Mouse (Mus musculus): ENCODE measurements at regions not wholly inside any gene's neighbourhood (a gene's known extent, or its start where the extent isn't known, plus 50 kb on each side); places are given as distances from the start of the nearest gene placed in this dataset.

DNA sequence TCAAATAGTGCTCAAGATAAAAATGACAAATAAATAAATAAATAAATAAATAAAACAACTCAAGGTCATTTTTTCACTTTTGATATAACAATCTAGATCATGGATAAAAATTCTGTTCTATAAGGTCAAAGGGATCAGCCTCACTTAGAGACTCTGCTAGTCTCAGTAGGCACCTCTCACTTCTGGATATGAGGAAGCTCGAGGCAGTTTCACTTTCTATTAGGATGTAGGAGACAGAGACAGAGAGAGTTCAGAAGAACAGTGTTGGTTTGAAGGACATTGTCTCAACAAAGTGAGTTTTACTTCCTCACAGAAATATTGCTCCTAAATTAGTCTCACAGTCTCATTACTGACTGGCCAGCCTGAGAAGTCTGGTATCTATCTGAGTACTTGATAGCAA lies 458.9 kb downstream of the Trib2 start:
- DNase-seq: no peak

- DNase-seq: no peak
Observed at GRCm38 (mm10) chr12:15320697-15321449, 495.8 kb downstream of the Trib2 start.

GRCm38 (mm10) chr12:15319647-15320046 lies 497.1 kb downstream of the Trib2 start:
- no peak for DNase-seq

- no peak for DNase-seq
Observed at GRCm38 (mm10) chr12:15294898-15295297, 521.8 kb downstream of the Trib2 start.

GRCm38 (mm10) chr12:15262165-15262564 lies 554.6 kb downstream of the Trib2 start:
- DNase-seq: no peak

DNA sequence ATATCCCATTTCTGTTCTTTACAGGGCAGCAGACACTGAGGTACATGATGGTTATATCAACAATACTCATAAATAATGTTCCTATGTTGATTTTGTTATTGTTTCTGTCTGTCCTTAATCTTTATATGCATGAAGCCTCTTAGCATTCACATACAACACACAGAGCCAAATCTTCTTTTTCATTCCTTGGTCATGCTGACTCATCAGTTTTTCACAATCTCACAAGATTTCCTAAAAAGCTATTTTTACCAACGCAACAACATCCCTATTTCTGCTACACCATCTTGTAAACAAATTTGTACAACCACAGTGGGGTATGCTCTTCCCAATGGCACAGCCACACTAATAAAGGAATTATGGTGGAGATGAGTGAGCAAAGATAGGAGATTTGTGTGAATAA lies 555.1 kb downstream of the Trib2 start:
- no peak for DNase-seq

- DNase-seq: no peak
Observed at GRCm38 (mm10) chr12:15260907-15261415, 555.8 kb downstream of the Trib2 start.

DNA sequence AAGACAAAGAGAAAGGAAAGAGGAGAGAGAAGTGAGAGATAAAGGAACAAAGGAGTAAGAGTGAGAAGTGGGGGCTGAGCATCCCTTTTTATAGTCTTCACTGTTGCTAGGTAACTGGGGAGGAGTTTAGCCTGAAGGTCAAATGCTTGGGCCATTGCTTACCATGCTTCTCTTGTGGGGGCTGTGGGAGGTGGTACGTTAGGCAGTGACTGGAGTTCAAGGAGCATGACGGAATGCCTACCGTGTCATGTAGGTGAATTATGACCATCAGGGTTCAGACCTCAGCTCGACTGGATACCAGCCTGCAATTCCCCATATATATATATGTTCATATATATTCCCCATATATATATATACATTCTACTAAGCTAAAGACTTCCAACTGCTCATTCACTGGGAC lies 571.8 kb downstream of the Trib2 start:
- no peak for DNase-seq

GRCm38 (mm10) chr12:15222497-15223170 lies 594.1 kb downstream of the Trib2 start:
- DNase-seq: no peak

DNA sequence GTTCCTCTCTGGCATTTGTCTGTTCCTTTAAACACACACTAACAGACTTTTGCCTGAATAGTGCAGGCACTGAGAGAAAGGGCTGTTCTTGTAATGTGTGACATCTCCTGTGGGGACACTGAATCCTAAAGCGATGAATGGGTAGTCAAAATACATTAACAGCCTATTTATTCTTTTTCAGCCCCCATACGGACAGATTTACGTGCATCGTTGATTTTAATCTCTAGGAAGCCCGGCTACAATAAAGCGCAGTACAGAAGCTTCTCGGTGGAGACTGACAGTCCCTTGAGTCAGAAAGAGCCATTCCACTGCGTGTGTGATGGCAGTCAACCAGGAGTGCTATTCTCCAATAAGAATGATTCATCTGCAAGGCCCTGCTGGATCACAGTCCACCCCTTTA lies 598.2 kb downstream of the Trib2 start:
- DNase-seq: no peak

DNA sequence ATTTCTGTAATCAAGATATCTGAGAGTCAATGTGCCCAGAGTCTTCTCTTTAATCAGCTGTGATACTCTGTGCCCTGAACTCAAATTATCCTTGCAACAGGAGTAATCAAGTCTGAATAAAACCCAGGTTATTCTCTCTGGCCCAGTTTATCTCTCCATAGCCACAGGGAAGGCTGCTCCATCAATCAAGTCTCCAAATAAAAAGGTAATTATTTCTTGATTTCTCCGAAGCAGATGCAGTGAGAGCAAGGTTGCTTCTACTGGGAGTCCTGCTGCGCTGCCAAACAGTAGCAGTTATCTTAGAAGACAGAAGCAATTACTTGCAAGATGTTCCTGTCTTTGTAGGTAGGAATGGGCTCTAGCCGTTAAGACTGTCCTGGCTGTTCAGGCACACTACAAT lies 600.5 kb downstream of the Trib2 start:
- DNase-seq: no peak

- DNase-seq: no peak
Observed at GRCm38 (mm10) chr12:15174411-15175041, 642.2 kb downstream of the Trib2 start.

DNA sequence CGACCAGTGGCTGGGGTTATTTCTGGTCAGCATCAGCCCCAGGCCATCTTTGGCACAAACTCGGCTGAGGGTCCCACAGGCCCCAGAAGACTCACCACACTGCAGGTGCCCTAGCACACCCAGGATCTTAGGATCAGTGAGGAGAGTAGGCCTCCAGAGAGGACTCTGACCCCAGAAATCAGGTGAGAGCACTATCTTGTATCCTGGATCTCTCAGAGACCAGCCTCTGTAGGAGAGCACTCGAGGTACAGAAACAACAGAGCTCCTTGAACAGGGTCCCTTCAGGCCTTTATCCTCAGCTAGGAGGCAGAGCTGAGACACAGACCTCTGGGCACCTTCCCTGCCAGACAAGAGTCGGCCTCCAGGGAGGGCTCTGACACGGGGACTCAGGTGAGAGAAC lies 654.1 kb downstream of the Trib2 start:
- no peak for DNase-seq

DNA sequence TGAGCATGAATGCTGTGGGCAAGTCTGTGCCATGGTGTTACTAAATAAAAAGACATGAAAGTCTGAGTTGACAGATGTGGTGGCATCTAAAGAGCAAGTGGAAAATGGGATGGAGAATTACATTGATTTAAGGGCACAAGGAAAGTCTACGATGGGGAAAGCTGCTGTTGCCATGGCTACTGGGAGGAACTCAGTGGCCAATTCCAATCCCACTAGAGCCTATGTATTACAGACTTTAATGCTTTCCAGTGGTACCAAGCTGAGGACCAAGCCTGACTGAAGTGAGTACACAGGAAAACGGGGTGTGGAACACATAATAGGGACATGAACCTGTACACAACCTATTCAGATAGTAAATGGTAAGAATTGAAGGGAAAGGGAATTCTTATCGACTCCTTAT lies 654.9 kb downstream of the Trib2 start:
- DNase-seq: no peak

DNA sequence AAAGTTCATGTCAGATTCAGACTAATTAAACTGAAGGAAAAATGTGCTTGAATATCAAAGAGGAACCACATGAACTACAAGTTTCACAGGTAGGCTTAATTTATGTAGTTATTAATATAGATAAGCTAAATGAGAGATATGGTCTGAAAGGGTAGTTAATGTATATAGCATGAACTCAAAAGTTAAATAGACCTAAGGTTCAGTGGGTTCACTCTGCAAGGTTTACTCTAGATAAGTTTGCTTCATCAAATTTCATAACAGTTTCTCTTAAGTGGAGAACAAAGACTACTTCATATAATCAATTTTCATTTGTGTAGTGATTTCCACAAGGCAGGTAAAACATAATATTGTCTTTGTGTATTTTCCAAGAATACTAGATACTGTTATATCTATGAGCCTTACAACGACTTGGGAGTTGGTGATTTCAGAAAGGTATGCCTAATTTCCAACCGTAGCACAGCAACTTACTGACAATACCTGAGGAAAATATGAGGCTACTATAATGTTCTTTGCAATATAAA lies 656.2 kb downstream of the Trib2 start:
- DNase-seq: no peak

- no peak for DNase-seq
Observed at GRCm38 (mm10) chr12:15146398-15146797, 670.3 kb downstream of the Trib2 start.

DNA sequence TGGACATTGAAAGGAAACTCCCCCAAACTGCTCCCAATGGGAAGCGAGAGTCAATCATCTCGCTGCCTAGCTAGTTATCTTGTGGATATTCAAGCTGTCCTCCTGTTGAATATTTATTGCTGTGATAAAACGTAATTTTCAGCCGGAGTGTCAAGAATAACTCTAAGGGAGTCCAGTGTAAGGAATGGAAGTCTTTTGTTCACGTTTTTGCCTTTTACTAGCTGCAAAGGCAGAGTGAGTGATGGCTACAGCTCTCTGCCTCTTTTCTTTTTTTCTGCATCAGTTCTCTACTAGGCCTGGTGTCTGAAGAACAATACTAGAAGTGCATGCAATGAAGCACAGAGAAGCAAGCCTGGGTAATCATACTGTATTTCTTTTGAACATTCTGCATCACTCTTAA lies 679.7 kb downstream of the Trib2 start:
- DNase-seq: no peak

DNA sequence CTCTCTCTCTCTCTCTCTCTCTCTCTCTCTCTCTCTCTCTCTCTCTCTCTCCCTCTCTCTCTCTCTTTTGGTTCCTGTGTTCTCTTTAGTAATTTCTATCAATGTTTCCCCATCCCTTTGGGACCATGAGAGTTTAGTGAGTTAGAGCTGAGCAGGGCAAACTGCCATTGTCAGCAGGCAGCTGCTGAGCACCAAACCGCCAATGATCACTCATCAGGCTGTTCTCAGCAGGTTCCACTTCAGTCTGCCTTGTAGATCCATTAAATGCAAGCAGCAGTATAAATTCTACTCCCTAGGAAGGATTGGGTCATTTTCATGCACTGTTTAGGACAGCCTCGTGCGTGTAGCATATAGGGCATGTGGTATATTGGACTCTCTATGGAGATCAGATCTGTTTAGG lies 692.5 kb downstream of the Trib2 start:
- no peak for DNase-seq

DNA sequence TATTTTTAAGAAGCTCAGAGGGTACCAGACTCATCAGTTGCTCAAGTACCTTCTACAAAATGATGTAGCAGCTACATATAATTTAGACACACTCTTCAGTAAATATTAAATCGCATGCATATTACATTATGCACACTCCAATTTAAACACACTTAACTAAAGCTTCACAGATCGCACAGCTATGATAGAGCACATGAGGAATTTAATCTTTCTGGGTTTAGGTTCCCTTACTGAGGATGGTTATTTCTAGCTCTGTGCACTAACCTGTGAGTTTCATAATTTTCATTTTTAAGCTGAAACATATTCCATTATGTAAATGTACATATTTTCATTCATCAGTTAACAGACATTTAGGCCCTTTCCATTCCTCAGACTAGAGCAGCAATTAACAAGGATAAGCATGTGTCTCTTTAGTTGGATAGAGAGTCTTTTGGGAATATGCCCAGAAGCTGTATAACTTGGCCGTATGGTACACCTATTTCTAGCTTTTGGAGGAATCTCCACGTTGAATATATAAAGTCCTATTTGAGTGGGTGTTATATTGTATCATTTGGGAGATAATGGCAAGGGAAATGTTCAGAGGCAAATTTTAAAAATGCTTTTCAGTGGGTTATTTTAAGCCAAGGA lies 694.0 kb downstream of the Trib2 start:
- no peak for DNase-seq

GRCm38 (mm10) chr12:15115556-15115955 lies 701.2 kb downstream of the Trib2 start:
- DNase-seq: no peak

- DNase-seq: no peak
Observed at GRCm38 (mm10) chr12:15114793-15115192, 701.9 kb downstream of the Trib2 start.

- no peak for DNase-seq
Observed at GRCm38 (mm10) chr12:15111049-15111448, 705.7 kb downstream of the Trib2 start.

DNA sequence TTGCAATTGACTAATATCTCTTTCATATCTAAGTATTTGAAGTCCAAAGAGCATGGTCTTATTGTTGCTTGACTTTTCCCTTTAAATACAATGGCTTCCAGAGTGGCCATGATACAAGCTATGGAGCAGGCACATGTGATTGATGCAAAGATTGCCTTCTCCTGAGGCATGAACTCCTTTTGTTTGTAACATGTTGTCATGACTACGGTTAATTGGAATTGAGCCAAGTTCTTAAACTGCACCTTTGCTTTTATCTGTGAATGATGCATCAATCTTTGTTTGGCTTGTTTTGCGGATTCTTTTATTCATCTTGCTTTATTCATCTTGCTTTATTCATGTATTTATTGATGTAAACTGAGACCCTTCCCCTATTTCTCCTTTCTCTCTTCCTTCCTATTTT lies 711.8 kb downstream of the Trib2 start:
- DNase-seq: no peak

All from right cerebral cortex, postnatal 4 days (tissue).